Mouse (Mus musculus) brown adipose tissue, adult 24 weeks (tissue): Measurements from ENCODE around the gene Pnpla5. TPM values are rescaled to one million over a fixed set of nuclear protein-coding genes. Genes with fewer than 3 reads are reported as not detected.
A peak's percentile ranks its signal among the peaks of the same experiment; 100 is the strongest.
"Not testable (repeated sequence)": the region's sequence is repeated elsewhere in the genome, so short reads cannot be mapped to it uniquely, and the experiment has no call there.

Experiments used
- H3K27ac ChIP-seq: fragments of 200-500 bp; replicated peaks from 2 replicates; pipeline ENCODE4 v1.5.1; 2012; ENCODE audit warnings: low read depth, mild to moderate bottlenecking, low read length
- H3K4me1 ChIP-seq: fragments of 200-500 bp; 2 replicates; pipeline ENCODE4 v1.6.1; 2012; ENCODE audit warnings: low read length, mixed read lengths; ENCODE audit not compliant: control insufficient read depth, insufficient read depth, insufficient read length
- H3K4me3 ChIP-seq: fragments of 200-500 bp; 2 replicates; pipeline ENCODE4 v1.5.1; 2012; ENCODE audit warnings: low read depth, mild to moderate bottlenecking, low read length, moderate library complexity; ENCODE audit not compliant: insufficient read depth
- polyA plus RNA-seq: library from polyadenylated mRNA; stranded (reverse); fragments of >200 nt; gene quantifications from 2 replicates; pipeline ENCODE4 v1.2.4, GENCODE M21; 2012; ENCODE audit not compliant: missing spikeins, insufficient read depth, insufficient read length

The Pnpla5 gene
- polyA plus RNA-seq, result not detected in 2 replicates

DNA sequence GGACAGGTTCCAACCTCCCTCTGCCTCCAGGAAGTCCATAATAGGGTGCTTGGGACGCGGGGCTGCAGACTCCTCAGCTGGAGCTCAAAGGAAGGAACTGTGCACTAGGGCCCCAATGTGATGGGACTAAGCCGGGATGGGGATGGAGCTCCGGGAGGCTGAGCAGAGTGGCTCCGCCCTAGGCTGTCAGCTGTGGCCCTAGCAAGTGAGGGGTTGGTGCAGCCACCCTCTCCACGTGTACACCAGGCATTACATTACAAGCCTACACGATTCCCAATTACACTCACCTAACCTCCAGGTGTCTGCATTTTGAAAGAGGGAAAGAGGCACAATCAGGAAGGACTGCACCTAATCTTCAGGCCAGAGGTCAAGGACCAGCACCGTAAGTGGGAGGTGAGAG is at the start of gene Pnpla5:
TSS of gene Pnpla5 (minus strand) at position 101 of the 400 bp plus-strand sequence.
- Histone ChIP-seq H3K4me1 (no peaks in the 10 kb centered on the region; the same call in 1 of the 2 replicates), H3K27ac (no peak within 1 kb of the TSS), H3K4me3 (no peak within 1 kb of the TSS)

DNA sequence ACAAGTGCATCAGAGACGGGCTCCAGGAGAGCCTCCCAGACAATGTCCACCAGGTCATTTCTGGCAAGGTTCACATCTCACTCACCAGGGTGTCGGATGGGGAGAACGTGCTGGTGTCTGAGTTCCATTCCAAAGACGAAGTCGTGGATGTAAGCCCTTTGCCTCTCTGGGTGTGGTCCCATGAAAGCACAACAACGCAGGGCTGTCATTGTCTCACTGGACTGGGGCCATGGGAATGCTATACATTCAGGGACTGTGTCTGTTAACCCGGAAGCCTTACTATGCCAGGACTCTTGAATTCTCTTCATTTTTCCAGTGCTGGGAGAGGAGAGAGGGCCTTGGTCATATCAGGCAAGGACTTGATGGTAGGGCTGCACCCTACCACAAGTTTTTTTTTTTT is 48.2 kb upstream of the Pnpla5 start:
- Histone ChIP-seq H3K4me1 (no peaks in the 10 kb centered on the region; the same call in 1 of the 2 replicates), H3K4me3 (0 out of 2 replicates have a peak overlapping the region, but pooled peaks have one; percentile 7), H3K27ac (no peak overlapping the region)

- Histone ChIP-seq H3K27ac (peak overlapping the region; percentile 67), H3K4me3 (peak overlapping the region; percentile 74), H3K4me1 (no peaks in the 10 kb centered on the region; the same call in 1 of the 2 replicates)
Observed at GRCm38 (mm10) chr15:84169511-84169910, 46.5 kb upstream of the Pnpla5 start.

DNA sequence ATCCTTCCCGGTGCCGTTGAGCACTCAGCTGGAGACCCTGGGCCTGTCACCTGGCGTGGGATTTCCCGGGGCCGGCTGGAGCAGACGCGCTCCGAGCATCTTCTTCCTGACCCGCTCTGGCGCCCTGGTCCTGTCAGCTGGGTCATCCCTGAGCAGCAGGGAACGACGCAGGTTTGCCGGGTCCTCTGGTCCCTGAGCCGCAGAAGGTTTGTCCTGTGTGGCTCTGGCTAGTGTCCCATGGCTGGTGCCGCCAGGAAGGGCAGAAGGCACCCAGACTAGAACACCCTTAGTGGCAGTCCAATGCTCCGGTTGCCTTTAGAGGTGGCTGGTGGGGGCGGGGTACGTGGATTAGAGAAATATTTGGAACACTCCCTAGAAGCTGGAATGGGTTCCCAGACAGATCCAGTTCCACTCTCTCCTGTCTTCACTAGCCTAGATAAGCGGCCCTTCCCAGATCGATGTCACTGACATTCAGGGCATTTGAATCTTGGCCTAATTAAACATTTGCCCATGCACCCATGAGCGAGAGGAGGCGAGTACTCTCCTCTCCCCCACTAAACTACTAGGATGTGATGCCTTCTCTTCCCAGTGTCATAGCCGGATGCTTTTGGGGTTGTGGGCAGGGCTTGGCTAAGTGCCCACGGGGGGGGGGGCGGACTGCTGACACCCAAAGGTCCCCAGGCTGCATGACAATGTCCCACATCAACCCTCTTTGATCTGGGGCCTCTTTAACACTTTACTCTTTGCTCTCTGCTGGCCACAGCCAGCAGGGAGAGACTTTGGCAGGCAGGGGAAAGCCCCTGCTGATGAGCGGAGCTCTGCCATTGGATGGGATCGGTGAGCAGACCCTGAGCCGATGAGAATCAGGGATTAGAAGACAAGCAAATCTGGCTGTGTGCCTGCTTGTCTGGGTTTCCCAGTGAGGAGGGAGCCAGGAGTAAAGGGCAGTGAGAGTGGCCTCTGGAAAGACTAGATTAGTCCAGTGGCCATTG is 45.5 kb upstream of the Pnpla5 start:
- H3K4me1 ChIP-seq, result no peaks in the 10 kb centered on the region
- peak overlapping the region; percentile 67 for H3K27ac ChIP-seq
- peak overlapping the region; percentile 74 for H3K4me3 ChIP-seq

- no peaks in the 10 kb centered on the region for H3K4me1 ChIP-seq
- peak within 1 kb of the TSS; percentile 67 for H3K27ac ChIP-seq
Observed at GRCm38 (mm10) chr15:84167600-84167999, 44.6 kb upstream of the Pnpla5 start, which contains the start of gene Pnpla3. Pnpla3 (plus strand) TSS chr15:84167837.

DNA sequence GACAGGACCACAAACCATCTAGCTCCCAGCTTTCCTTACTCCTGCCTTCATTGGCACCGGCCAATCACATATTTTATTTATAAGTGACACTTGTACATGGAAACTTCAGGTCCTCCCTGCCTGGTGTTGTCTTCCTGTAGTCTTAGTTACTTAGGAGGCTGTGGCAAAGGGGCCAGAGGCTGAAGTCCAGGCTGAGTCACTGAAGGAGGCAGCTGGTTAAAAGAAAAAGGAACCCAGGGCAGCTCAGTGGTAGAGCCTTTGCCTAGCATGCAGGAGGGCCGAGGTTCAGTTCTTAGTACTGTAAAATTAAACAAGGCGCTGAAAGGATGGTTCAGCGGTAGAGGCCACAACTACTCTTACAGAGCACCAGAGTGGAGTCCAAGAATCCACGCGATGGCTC is 43.8 kb upstream of the Pnpla5 start:
- H3K27ac ChIP-seq, result no peak overlapping the region
- no peaks in the 10 kb centered on the region; the same call in 1 of the 2 replicates for H3K4me1 ChIP-seq
- H3K4me3 ChIP-seq, result no peak overlapping the region

More at GRCm38 (mm10) chr15:84167600-84167999, 44.6 kb upstream of the Pnpla5 start, which contains the start of gene Pnpla3:
- peak within 1 kb of the TSS; percentile 74 for H3K4me3 ChIP-seq

DNA sequence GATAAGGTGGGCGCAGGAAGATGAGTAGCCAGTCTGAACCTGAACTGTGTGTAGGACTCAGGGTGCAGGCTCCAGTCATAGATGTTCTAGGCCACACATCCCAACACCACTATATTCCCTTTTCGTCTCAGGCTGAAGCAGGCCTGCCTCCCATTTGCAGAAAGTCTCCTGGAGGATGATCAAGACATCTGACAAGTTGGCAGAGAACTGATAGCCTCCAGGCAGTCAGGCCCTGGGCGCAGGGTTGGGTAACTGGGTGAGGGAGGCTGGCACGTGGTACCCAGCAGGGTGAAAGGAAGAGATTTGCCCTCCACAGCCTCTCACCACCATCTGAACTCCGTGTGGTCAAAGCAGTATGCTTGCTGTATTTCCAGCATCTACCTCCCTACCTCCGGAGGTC is 38.9 kb upstream of the Pnpla5 start:
- Histone ChIP-seq H3K27ac (peak overlapping the region; percentile 42), H3K4me3 (no peak overlapping the region)

DNA sequence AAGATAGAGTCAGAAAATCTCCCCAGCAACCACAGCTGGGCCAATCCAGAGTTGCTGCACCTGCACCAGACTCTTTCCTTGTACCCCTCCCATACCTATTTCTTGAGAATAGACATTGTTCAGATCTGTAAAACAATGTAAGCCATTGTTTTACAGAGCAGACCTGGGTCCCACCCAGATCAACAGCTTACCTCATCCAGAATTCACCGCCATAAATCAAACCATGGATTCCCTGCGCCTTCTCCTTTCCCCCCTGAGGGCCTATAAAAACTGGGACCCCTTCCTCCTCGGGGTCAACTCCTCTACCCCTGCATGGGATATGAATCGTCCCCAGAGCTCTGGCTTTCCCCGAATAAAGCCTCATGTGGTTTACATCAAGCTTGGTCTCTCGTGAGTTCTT is 34.6 kb upstream of the Pnpla5 start:
- not testable (repeated sequence) for H3K27ac ChIP-seq, H3K4me3 ChIP-seq, H3K4me1 ChIP-seq

More for the DNA sequence above, 38.9 kb upstream of the Pnpla5 start:
- no peaks in the 10 kb centered on the region; the same call in 1 of the 2 replicates for H3K4me1 ChIP-seq

- Histone ChIP-seq H3K4me3 (no peak overlapping the region), H3K4me1 (no peaks in the 10 kb centered on the region), H3K27ac (no peak overlapping the region)
Observed at GRCm38 (mm10) chr15:84156158-84156557, 33.2 kb upstream of the Pnpla5 start.

GRCm38 (mm10) chr15:84140929-84141328 is 18.0 kb upstream of the Pnpla5 start:
- no peak overlapping the region for H3K4me3 ChIP-seq

GRCm38 (mm10) chr15:84140109-84140508 is 17.1 kb upstream of the Pnpla5 start:
- peaks cover 16% of the 10 kb centered on the region for H3K4me1 ChIP-seq
- H3K4me3 ChIP-seq, result no peak overlapping the region
- H3K27ac ChIP-seq, result peak overlapping the region; percentile 57

More at GRCm38 (mm10) chr15:84140929-84141328, 18.0 kb upstream of the Pnpla5 start:
- Histone ChIP-seq H3K27ac (peak overlapping the region; percentile 57), H3K4me1 (peaks cover 16% of the 10 kb centered on the region)

GRCm38 (mm10) chr15:84139592-84140005 is 16.6 kb upstream of the Pnpla5 start:
- peak overlapping the region; percentile 80 for H3K27ac ChIP-seq
- H3K4me3 ChIP-seq, result no peak overlapping the region
- peaks cover 14% of the 10 kb centered on the region for H3K4me1 ChIP-seq

GRCm38 (mm10) chr15:84136473-84137415 is 13.8 kb upstream of the Pnpla5 start:
- Histone ChIP-seq H3K4me3 (no peak overlapping the region), H3K4me1 (peaks cover 13% of the 10 kb centered on the region), H3K27ac (no peak overlapping the region)

- peaks cover 10% of the 10 kb centered on the region for H3K4me1 ChIP-seq
- H3K27ac ChIP-seq, result no peak overlapping the region
- no peak overlapping the region for H3K4me3 ChIP-seq
Observed at GRCm38 (mm10) chr15:84135472-84135871, 12.5 kb upstream of the Pnpla5 start.
